Mouse (Mus musculus): ENCODE data around the gene Rab40b.

Rab40b gene

DNA sequence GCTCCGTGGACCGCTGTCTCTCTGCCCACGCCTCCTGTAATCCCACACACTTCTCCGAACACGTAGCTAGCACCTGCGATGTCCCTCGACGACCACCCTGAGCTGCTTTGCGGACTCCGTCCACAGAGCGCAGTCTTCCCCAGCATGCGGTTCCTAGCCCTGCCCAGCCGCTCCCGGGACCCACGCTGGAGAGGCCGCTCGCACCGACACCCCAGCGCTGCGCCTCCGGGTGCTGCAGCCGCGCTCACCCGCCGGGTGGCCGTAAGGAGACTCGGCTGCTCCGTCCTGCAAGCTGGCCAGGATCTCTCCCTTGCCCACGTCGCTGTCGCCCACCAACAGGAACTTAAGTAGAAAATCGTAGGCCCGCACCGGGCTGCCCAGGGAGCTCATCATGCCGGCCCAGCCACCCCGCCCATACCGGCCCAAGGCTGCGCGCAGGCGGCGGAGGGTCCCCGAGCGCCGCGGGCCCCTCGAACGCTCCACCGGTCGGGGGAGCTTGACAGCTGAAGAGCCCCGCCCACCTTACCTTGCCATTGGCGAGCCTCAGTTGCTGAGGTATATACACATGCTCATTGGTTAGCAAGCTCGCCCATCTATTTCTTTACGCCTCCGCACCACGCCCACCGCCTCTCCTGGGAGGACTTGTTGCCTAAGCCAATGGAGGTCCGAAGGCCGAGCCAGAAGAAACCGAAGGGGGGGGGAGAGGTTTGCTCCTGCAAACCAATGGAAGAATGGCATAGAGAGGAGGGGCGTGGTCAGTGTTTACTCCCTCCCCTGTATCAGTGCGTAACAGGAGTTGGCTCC is at the start of gene Rab40b:
Rab40b (minus strand) TSS at position 502 of the 804 bp plus-strand sequence.
- peak; percentile 91 for DNase-seq (ENCODE audit: low spot score in 2 of 2)

DNA sequence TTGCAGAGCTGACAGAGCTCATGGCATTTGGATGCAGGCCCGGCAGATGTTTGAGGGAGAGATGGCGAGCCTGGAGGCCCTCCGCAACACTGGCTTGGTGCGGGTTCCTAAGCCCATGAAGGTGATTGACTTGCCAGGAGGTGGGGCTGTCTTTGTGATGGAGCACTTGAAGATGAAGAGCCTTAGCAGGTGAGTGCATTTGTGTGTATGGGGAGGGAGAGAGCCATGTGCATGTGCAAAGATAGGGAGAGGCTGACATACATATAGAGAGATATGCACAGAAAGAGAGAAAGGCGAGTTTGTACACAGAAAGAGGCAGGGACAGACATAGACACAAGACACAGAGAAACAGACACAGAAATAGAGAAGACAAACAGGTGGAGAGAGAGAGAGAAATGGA is 49.2 kb upstream of the Rab40b start:
- DNase-seq (ENCODE audit: low spot score in 2 of 2) = no peak

DNA sequence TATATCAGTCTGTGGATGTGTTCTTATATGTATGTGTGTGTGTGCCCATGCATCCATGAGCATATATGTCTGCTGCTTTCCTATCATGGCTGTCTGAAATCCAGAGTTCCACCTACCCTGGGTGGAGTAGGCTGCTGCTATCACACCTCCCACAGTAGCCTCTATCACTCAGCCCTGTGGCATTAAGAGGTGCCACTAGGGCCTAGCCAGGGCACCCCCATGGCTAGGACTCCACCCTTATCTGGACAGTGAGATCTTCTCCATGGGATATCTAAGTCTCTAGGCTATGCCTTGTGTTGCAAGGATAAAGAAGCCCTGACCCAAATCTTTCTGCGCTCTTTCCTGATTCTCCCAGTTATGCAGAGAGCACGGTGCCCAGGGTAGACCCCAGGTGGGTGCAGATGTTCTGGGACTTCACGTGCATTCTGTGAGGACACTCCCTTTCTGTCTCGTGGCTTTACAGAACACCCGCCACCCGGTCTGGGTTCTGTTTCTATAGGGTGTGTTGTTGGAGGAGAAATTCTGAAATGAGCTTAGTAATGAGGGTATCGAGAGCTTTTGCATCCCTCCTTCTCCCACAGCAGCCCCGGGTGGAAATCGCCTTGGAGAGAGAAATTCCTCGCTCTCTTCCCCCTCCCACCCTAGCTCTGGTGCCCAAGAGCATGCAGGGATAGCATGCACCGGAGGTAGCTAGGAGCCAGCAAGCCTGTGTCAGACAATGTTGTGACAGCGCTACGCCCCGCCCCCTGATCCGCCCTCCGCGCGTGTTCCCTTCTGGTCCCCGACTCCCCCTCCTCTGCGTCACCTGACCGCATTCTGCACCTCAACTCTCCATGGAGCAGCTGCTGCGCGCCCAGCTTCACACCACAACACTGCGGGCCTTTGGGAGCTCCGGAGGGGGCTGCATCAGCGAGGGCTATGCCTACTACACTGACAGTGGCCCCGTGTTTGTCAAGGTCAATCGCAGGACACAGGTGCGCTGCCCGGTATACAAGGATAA is 46.4 kb upstream of the Rab40b start, which contains the start of gene Fn3k:
Fn3k (plus strand) TSS at position 758 of the 1,000 bp plus-strand sequence.
- DNase-seq (ENCODE audit: low spot score in 2 of 2) = peak; percentile 84 to 88

DNA sequence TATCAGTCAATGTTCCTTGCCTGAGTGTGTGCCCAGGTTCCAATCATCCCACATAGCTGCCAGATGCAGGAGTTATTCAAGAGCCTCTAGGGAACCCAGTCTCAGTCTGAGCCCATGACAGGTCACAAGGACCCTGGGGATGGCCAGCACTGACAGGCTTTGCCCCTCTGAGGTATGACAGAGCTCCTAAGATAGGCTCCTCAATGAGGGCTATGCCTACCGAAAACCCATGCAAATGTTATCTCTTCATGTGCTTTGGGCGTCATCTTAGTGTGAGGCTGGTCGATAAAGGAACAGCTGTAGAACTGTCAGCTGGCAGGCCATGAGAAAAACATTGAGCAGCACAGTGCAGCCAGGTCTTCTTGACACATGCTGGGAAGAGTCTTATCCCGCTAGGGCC is 45.3 kb upstream of the Rab40b start:
- DNase-seq (ENCODE audit: low spot score in 2 of 2) = no peak

DNA sequence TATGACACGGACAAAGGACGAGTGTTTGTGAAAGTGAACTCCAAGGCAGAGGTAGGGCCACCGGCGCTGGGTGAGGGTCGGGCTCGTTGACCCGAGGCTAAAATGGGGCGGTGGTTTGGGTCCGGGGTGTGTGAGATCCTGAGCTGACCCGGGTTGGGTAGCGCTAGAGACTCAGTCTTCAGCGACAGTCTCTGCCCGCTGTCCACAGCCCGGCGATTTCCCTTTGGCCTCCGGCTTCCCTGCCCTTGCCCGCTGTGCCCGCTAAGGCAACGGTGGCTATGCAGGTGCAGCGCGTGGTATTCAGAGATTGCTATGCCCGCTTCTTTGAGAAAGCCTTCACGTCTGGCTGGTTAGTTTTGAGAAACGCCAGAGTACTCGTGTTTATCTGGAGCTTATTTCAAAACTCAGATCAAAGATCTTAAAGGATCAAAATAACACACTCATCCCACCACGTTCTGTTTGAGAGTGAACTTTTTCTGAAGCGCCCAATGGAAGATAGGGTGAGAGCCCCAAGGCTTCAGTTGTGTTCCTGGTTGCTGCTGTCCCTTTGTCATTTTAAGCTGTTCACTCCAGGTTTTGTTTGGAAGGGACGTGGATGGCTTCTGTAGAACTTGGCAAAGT is 33.6 kb upstream of the Rab40b start:
- DNase-seq (ENCODE audit: low spot score in 2 of 2) = no peak

DNA sequence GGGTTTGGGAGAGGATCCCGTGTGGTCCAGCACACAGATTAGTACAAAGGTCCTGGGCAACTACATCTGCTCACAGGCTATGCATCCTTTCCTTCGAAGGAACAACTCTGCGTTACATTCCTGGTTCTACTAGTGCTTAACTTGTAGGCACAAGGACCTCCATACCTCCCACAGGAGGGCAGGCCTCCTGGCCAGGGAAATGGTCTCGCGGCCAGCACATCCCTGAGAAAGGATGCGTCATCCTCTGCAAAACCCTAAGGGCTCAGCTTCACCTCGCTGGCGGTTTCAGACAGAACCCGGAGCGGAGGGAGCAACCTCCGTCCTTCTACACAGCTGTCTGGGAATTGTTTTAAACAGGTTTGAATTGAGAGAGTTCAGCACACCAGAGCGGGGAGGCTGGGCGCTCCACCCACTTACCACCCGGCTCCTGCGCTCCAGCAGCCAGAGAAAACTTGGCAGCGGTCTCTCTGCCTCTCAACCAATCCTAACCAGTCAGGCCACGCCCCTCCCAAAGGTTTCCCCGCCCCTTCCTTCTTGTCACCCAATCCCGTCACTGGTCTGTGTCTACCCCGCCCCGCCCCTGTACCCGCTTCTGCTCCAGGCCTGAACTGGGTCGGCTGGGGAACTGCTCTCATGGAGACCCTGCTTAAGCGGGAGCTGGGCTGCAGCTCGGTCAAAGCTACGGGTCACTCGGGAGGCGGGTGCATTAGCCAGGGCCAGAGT is 32.9 kb upstream of the Rab40b start, which contains the start of gene Fn3krp:
Fn3krp (plus strand) TSS at position 572 of the 723 bp plus-strand sequence.
- peak; percentile 99 to 100 for DNase-seq (ENCODE audit: low spot score in 2 of 2)

DNA sequence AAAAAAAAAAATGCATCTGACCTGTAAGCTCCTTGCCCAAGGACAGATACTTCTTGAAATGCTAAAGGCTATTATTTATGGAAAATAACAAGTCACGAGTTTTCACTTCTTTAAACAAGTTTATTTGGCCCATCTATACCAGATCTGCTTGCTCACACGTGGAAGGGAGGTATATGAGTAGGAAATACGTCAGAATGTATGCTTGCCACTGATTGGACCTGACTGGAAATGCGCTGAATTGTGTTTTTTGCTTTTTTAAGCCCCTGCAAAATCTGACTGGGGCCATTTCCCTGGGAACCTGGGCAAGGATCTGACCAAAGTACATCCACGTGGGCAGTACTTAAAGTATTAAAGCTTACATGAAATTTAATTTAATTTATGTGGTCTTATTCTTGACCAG is 32.3 kb upstream of the Rab40b start:
- DNase-seq (ENCODE audit: low spot score in 2 of 2) = no peak

DNA sequence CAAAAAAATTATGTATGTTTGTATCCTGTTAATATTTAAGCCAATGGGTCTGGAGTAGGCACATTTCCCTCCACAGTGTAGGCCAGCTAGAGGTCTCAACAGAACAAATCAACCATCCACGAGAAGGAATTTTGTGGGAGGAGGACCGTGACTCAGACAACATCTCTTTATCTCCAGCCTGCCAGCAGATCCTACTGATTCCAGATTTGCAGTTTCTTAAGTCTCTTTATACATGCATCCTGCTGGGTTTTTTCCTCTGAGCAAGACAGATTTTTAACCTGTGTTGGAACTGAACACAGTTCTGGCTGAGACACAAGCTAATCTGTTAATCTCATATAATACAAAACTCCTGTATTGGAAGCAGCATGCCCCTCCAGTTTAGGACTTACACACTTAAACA is 30.9 kb upstream of the Rab40b start:
- DNase-seq (ENCODE audit: low spot score in 2 of 2) = no peak

DNA sequence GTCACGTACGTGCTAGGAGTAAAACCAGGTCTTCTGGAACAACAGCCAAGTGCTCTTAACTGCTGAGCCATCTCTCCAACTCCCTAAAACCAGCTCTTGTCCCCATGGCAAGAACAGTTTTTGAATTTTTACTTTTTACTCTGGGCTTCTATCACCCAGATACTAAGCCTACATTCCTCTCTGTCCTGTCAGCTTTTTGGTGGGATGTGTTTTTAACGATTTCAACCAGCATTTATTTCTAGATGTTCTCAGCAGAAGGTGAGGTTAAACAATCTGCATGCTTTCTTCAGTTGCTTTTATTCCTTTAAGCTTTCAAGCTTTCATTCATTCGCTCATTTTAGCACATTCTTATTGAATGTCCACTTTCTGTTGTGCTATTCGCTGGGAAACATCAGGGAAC is 29.9 kb upstream of the Rab40b start:
- no peak for DNase-seq (ENCODE audit: low spot score in 2 of 2)

DNA sequence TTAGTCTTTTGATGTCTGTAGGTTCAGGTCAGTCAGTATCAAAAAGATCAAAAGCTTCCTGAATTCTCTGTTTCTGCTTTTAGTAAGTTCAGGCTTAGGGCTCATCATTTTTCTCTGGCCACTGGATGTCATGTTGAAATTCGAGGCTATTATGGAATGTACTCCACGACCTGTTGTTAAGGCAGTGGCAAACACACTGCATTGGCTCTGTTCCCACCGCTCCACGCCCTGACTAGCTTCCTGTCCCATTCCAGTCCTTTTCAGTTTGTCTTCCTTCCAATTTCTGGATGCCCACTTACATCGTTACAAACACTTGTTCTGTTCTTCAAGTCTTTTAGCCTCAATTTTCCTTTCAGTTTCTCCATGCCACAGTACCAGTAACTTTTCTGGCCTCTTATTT is 27.3 kb upstream of the Rab40b start:
- DNase-seq (ENCODE audit: low spot score in 2 of 2) = no peak

DNA sequence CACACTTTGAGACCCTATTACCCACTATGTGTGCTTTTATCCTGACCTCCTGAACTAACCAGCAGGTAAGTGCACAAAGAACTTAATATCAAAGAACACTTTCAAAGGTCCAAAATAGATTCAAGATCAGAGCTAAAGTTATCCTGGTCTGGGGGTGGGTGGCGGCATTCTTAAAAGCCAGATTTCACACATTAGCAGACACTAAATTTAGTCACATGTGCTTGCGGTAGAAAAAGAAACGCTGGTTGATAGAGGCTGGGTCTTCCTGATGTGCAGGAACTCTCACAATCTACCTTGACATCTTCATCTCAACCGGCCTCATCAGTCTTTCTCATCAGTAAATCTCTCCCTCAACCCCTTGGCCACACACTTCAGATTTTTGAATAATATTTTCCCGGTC is 26.7 kb upstream of the Rab40b start:
- no peak for DNase-seq (ENCODE audit: low spot score in 2 of 2)

DNA sequence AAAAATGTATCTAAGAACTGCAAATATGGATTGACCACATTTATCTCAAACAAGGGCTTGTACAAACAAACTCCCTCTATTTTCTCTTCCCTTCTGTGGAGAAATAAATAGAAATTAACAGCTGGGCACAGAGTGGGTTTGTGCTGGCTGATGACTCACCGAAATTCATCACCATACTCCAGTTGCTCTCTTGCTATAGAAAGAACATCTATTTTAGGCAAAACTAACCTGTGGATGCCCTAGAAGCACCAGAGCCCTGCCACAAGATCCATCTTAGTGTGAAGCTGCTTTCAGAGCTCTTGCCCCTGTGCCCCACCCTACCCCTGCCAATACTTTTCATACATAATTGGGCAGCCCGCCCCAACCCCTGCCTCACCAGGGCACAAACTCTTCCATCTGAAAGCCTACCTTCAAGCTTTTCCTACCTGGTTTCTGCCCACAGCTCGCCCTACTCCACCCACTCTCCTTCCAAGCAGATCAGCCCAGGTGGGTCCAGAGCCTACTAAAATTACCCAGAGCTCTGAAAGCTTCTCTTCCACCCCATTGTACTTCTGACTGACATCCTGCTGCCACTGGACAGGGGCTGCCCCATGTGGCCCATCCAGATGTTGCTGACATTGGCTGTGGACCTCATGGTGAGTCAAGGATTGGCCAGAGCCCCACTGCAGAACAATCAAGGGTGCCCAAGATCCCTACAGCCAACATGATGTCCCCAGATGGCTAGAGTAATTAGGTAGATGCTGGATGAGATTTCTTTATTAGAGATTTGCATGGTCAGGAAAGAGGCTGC is 19.5 kb upstream of the Rab40b start:
- DNase-seq (ENCODE audit: low spot score in 2 of 2) = no peak

DNA sequence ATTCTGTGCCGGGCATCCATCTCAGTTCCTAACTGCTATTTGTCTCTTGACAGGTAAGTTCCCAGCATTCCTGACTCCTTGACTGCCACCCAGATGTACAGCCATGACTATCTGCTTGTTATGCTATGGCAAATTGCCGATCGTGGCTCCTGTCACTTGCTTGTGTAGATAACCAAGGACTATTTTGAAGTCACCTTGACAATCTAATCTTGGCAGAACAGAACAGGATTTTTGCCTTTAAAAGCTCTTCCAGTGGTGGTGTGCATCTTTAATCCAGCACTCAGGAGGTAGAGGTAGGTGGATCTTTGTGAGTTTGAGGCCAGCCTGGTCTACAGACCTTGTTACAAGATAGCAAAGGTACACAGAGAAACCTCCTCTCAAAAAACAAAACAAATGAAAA is 4.4 kb upstream of the Rab40b start:
- no peak for DNase-seq (ENCODE audit: low spot score in 2 of 2)

DNA sequence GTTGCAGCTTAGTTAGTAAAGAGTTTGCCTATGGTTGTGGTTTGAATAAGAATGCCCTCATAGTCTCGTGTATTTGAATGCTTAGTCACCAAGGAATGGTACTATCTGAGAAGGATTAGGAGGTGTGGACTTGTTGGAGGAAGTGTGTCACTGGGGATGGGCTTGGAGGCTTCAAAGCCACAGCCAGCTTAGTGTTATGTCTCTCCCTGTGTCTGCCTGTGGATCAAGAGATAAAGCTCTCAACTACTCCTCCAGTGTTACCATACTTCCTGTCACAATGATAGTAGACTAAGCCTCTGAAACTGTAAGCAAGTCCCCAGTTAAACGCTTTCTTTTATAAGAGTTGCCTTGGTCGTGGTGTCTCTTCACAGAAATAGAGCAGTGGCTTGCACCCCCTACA is 2.7 kb upstream of the Rab40b start:
- no peak for DNase-seq (ENCODE audit: low spot score in 2 of 2)

DNA sequence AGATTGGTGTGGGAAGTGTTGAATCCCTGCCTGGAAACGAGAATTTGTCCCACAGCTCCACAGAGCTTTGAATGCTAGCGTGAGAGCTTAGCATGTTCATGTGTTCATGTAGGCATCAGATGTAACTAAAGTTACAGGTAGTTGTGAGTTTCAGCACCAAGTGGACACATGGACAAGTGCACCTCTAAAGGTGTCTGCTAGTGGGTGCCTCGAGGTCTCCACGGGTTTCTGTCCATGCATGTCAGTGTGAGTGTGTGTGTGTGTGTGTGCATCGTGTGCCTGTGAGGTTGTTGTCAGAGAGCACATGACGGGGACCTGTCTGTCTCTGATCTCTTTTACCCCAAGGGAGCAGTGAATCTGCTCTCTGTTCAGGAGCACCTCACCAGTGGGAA is 499 bp upstream of the Rab40b start:
- DNase-seq (ENCODE audit: low spot score in 2 of 2) = no peak

DNA sequence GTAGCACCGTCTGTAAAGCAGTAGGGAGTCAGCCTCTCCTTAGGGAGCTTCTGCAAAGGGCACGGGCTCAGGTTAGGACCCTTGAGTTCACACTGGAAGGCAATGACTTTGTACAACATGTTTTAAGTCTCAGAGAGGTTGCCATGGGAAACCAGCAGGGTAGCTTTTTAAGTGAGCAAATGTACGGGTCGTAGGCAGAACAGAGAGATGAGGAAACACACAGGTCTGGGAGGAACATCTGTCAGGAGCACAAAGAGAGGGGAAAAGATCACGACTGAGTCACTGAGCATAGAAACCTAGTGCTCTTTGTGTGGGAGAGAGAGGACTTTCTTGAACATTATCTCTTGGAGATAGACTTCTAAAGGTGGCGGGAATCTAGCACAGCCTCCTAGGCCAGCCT is 7.8 kb downstream of the Rab40b start:
- no peak for DNase-seq (ENCODE audit: low spot score in 2 of 2)

DNA sequence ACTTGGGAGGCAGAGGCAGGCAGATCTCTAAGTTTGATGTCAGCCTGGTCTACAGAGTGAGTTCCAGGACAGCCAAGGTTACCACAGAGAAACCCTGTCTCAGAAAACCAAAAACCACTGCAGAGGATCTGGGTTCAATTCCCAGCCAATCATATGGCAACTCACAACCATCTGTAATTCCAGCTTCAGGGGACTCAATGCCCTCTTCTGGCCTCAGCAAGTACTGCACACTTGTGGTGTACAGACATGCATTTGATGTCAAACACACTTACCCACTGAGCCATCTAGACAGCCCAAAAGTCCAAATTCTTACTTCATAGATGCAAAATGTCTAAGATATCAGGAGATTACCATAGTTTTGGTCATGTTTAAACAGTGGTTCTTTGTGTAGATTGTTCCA is 9.4 kb downstream of the Rab40b start:
- DNase-seq (ENCODE audit: low spot score in 2 of 2) = no peak

DNA sequence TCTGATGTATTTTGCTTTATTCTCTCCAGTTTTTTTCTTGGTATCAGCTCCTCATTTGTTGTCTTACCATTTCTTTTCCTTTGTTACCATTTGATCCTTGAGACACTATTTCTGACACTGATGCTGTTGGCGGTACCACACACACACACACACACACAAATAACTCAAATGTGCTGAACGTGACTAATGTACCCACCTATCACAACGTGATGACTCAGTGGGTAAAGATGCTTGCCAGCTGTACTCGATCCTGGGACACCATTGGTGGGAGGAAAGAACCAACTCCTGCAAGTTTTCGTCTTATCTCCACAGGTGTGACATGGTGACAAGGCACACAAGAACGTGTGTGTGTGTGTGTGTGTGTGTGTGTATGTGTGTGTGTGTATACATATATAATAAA is 14.7 kb downstream of the Rab40b start:
- DNase-seq (ENCODE audit: low spot score in 2 of 2) = no peak

DNA sequence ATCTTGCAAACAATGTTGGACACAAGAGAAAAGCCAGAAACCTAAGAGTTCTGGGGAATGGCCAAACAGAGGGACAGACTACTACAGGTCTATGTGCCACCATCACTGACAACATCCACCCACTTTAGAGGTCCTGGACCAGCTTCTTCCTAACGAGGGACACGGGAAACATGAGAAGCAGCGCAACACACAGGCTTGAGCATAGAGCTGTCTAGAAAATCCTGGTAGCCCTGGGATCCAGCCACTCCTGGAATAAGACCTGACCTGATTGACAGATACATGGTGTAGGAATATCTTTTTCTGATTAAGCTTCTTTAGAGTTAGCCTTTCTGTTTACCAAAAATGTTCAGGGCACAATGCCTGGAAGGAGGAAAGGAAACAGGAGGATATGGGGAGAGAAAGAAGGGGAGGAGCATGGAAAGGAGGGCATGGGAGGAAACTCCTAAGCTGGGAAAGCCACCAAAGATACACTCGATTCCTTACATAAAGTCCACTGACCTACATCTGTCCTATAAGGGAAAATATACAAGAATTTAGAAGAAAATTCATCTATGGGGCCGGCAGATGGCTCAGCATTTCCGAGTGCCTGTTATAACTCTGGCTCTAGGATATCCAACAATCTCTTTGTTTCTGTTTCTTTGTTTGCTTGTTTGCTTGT is 17.6 kb downstream of the Rab40b start:
- no peak for DNase-seq (ENCODE audit: low spot score in 2 of 2)

DNA sequence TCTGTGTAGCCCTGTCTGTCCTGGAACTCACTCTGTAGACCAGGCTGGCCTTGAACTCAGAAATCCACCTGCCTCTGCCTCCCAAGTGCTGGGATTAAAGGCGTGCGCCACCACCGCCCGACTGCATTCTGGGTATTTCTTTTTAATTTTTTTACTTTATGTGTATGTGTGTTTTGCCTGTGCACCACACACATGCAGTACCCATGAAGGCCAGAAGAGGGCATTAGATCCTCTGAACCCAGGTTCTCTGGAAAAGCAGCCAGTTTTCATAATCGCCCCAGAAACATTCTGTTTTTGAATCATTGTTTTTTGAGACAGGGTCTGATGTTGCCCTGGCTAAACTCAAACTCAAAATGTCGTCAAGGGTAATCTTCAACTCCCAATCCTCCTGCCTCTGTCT is 18.4 kb downstream of the Rab40b start:
- DNase-seq (ENCODE audit: low spot score in 2 of 2) = no peak
